Mouse (Mus musculus): ENCODE results near the gene Naa25. TPM values are rescaled to one million over a fixed set of nuclear protein-coding genes. Genes with fewer than 3 reads are reported as not detected.
A peak's percentile ranks its signal among the peaks of the same experiment; 100 is the strongest.
"Not testable (repeated sequence)": the region's sequence is repeated elsewhere in the genome, so short reads cannot be mapped to it uniquely, and the experiment has no call there.

Gene Naa25
- polyA plus RNA-seq, 1 experiment = 27.7 TPM

DNA sequence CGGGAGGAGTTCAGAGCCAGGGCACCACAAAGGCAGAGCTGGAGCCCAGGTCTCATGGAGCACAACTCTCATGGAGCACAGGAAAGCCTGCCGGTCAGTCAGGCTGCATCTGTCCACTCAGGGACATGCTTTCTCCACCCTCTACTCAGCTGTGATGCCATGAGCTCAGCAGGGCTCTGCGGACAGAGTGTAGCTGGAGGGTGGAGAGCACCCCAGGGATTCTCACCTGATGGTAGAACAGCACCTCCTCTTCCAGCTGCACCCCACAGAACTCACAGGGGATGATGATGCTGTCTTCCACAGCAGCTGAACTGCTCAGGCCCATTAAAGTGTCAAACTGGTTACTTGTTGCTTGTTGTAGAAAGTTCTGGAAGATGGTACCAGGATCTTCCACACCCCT is 22.9 kb upstream of the Naa25 start:
- Histone ChIP-seq H3K27me3 (ENCODE audit: control insufficient read depth, insufficient read depth, low read length) (no peaks in the 10 kb centered on the region), H3K4me3 (ENCODE audit: control insufficient read depth, low read depth, low read length) (no peak overlapping the region), H3K36me3 (ENCODE audit: control insufficient read depth, insufficient read depth, low read length) (peaks cover 1% of the 10 kb centered on the region), H3K4me1 (ENCODE audit: control insufficient read depth, insufficient read depth, low read length) (no peaks in the 10 kb centered on the region), H3K27ac (ENCODE audit: control insufficient read depth, insufficient read depth, low read depth, low read length) (no peak overlapping the region)
- TF ChIP-seq POLR2A (IDR thresholded peaks at IDR 0.05; ENCODE audit: control insufficient read depth, low read depth, low read length) = no peak
- no peak for TF ChIP-seq CTCF (IDR thresholded peaks at IDR 0.05; ENCODE audit: control insufficient read depth, insufficient read depth, insufficient replicate concordance, low read depth, low read length)

DNA sequence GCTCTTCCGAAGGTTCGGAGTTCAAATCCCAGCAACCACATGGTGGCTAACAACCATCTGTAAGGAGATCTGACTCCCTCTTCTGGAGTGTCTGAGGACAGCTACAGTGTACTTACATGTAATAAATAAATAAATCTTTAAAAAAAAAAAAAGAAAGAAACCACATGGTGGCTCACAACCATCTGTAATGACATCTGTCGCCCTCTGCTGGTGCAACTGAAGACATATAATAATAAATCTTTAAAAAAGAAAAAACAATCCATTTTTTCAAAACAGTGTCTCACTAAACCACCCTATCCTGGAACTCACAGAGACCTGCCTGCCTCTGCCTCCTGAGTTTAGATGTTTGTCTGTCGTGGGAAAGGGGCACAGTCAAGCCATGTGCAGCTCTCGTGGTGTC is 20.8 kb upstream of the Naa25 start:
- not testable (repeated sequence) for H3K36me3 ChIP-seq (ENCODE audit: control insufficient read depth, insufficient read depth, low read length); H3K27ac ChIP-seq (ENCODE audit: control insufficient read depth, insufficient read depth, low read depth, low read length); H3K27me3 ChIP-seq (ENCODE audit: control insufficient read depth, insufficient read depth, low read length)

DNA sequence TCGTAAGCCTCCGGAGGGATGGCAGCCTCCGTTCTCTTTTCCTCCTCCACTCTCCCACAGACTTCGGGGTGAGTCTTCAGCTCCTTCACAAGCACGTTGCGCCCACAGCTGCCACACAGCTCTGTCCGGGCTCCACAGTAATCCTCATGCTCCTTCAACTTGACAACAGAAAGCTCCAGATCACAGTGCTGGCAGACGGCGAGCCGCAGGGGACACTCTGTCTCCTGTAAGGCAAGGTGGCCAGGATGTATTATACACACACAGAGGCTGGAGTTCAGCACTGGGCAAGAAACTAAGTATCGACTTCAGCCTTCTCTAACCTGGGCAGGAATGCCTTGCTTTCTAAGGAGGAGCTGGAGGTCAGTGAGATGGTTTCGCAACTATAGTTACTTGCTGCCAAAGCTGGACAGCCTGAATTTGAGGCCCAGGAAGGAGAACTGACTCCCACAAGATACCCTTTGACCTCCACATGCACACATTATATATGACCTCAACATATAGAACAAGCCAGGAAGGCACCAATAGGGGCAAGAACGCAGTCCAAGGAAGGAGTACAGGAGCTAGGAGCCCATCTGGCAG is 19.0 kb upstream of the Naa25 start:
- H3K36me3 ChIP-seq (ENCODE audit: control insufficient read depth, insufficient read depth, low read length) = peaks cover 7% of the 10 kb centered on the region
- H3K27me3 ChIP-seq (ENCODE audit: control insufficient read depth, insufficient read depth, low read length) = no peaks in the 10 kb centered on the region
- H3K27ac ChIP-seq (ENCODE audit: control insufficient read depth, insufficient read depth, low read depth, low read length) = no peak overlapping the region
- H3K4me3 ChIP-seq (ENCODE audit: control insufficient read depth, low read depth, low read length) = no peak overlapping the region
- H3K4me1 ChIP-seq (ENCODE audit: control insufficient read depth, insufficient read depth, low read length) = no peaks in the 10 kb centered on the region
- no peak for TF ChIP-seq CTCF (IDR thresholded peaks at IDR 0.05; ENCODE audit: control insufficient read depth, insufficient read depth, insufficient replicate concordance, low read depth, low read length)
- no peak for TF ChIP-seq POLR2A (IDR thresholded peaks at IDR 0.05; ENCODE audit: control insufficient read depth, low read depth, low read length)

More for the DNA sequence above, 20.8 kb upstream of the Naa25 start:
- not testable (repeated sequence) for H3K4me3 ChIP-seq (ENCODE audit: control insufficient read depth, low read depth, low read length); H3K4me1 ChIP-seq (ENCODE audit: control insufficient read depth, insufficient read depth, low read length)

DNA sequence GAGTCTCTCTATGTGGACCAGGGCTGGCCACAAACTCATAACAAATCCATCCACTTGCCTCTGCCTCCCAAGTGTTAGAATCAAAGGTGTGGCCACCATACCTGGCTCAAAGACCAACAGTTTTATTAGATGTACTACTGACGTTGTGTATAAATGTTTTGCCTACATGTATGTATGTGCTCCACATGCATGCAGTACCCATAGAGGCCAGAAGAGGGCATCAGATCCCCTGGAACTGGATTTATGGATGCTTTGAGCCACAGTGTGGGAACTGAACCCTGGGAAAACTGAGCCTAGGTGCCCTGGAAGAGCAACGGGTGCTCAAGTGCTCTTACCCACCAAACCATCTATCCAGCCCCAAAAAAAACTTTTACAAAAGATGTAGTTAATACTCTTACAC is 17.0 kb upstream of the Naa25 start:
- no peaks in the 10 kb centered on the region; the same call in 1 of the 2 replicates for H3K4me1 ChIP-seq (ENCODE audit: control insufficient read depth, insufficient read depth, low read length)
- H3K4me3 ChIP-seq (ENCODE audit: control insufficient read depth, low read depth, low read length) = no peak overlapping the region
- peaks cover 7% of the 10 kb centered on the region for H3K36me3 ChIP-seq (ENCODE audit: control insufficient read depth, insufficient read depth, low read length)
- peak; percentile 14; the same call in 1 of the 2 replicates for TF ChIP-seq CTCF (IDR thresholded peaks at IDR 0.05; ENCODE audit: control insufficient read depth, insufficient read depth, insufficient replicate concordance, low read depth, low read length)
- TF ChIP-seq POLR2A (IDR thresholded peaks at IDR 0.05; ENCODE audit: control insufficient read depth, low read depth, low read length) = no peak
- no peaks in the 10 kb centered on the region for H3K27me3 ChIP-seq (ENCODE audit: control insufficient read depth, insufficient read depth, low read length)
- no peak overlapping the region for H3K27ac ChIP-seq (ENCODE audit: control insufficient read depth, insufficient read depth, low read depth, low read length)

DNA sequence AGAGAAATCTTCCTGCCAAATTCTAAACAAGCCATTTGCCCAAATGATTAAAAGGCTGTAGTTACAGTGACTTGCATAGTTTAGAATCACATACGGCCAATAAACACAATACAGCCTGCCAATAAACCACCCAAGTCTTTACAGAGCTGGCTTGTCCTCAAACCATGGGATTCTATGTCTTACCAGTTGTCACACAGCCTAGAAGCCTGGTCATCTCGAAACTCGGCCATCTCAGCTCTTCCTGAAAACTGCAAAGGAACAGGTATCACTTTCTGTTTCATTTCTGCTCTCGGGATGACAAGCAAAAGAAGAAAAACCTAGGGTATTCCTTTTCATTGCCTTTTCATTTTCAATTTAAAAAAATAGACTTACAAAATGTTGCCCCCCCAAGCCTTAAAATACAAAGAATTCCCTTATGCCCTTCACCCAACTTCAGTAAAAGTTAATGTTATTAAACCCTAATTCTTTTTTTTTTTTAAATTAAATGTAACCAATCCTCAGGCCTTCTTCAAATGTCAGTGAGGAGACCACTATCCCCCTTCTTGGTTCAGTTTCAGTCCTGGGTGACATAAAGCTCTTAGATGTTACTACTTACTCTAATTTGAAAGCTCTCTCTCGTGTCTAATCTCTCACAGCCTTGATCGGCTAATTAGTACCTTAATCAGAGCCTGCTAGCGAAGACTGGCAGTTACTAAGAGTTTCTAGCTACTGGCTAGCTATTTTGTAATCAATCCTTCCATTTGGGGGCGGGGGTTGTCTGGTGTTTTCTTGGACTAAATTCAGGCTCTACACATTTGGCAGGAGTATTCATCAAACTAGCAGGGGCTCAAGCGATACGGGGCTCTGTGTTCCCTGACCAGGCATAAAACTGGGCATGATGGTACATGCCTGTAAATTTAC is 13.6 kb upstream of the Naa25 start:
- H3K27ac ChIP-seq (ENCODE audit: control insufficient read depth, insufficient read depth, low read depth, low read length) = peak overlapping the region; percentile 99
- H3K4me3 ChIP-seq (ENCODE audit: control insufficient read depth, low read depth, low read length) = peak overlapping the region; percentile 97
- peaks cover 6% of the 10 kb centered on the region for H3K36me3 ChIP-seq (ENCODE audit: control insufficient read depth, insufficient read depth, low read length)
- no peak for TF ChIP-seq POLR2A (IDR thresholded peaks at IDR 0.05; ENCODE audit: control insufficient read depth, low read depth, low read length)
- TF ChIP-seq CTCF (IDR thresholded peaks at IDR 0.05; ENCODE audit: control insufficient read depth, insufficient read depth, insufficient replicate concordance, low read depth, low read length) = no peak
- H3K27me3 ChIP-seq (ENCODE audit: control insufficient read depth, insufficient read depth, low read length) = no peaks in the 10 kb centered on the region
- peaks cover 13% of the 10 kb centered on the region for H3K4me1 ChIP-seq (ENCODE audit: control insufficient read depth, insufficient read depth, low read length)

DNA sequence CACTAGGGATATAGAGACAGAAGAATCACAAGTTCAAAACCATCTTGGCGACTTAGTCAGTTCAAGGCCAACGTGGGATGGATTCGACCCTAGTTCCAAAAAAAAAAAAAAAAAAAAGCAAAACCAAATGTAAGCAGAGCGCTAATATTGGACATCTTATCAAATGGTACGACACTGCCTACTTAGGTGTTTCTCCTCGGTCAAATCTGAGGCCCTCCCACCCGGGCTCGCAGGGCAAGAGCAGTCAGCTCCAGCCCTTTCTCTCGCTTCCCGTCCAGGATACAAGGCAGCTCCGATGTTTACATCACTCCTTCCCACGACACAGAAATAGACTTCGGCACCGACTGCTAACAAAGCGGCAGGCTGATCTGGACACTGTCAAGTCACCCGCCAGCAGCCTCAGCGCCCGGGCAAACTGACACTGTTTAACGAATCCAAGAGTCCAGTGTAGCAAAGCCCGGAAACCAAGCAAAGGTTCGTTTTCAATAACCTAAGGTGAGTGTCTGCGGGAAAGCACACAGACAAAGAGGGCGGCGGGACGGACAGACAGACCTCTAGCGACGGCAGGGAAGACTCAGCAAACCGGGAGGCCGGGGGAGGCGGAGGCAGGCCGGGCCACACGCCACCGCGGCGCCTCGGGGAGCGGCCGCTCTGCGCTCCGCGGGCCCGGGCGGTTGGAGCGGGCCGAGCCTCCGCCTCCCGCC is 12.8 kb upstream of the Naa25 start:
- H3K4me3 ChIP-seq (ENCODE audit: control insufficient read depth, low read depth, low read length) = peak overlapping the region; percentile 97
- H3K27me3 ChIP-seq (ENCODE audit: control insufficient read depth, insufficient read depth, low read length) = no peaks in the 10 kb centered on the region
- H3K4me1 ChIP-seq (ENCODE audit: control insufficient read depth, insufficient read depth, low read length) = peaks cover 13% of the 10 kb centered on the region
- TF ChIP-seq POLR2A (IDR thresholded peaks at IDR 0.05; ENCODE audit: control insufficient read depth, low read depth, low read length) = no peak
- no peak for TF ChIP-seq CTCF (IDR thresholded peaks at IDR 0.05; ENCODE audit: control insufficient read depth, insufficient read depth, insufficient replicate concordance, low read depth, low read length)
- H3K36me3 ChIP-seq (ENCODE audit: control insufficient read depth, insufficient read depth, low read length) = peaks cover 6% of the 10 kb centered on the region
- peak overlapping the region; percentile 99 for H3K27ac ChIP-seq (ENCODE audit: control insufficient read depth, insufficient read depth, low read depth, low read length)

DNA sequence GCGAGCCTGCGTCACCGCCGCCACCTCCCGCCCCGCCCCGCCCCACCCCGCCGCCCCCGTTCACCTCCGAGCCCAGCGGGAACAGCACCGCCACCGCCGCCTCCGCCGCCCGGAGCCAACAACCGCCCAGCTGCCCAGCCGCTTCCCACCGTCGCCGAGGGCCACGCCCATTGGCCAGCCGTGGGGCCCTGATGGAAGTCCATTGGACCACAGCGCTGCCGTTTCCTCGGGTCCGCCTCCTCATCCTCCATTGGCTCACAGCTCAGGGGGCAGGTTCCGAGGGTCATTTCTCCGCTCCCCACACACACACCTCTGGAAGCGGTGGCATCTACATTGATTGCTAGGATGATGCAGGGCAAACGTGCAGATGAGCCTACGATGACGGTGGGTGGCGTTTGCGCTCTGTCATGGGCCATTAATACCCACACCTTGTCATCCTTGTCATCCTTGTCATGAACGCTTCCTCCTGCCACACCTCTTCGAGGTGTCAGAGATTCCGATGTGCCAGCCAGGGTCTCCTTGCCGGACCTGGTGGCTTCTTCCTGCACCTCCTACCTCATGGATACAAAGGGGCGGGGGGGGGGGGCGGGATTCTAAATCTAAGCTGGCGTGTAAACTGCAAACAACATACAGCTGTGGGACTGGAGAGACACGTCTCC is 12.1 kb upstream of the Naa25 start, which contains the start of gene Trafd1:
Gene Trafd1 (minus strand): TSS at position 172 of the 659 bp plus-strand sequence.
- TF ChIP-seq POLR2A (IDR thresholded peaks at IDR 0.05; ENCODE audit: control insufficient read depth, low read depth, low read length) (peak; percentile 71), CTCF (IDR thresholded peaks at IDR 0.05; ENCODE audit: control insufficient read depth, insufficient read depth, insufficient replicate concordance, low read depth, low read length) (no peak)
- Histone ChIP-seq H3K4me1 (ENCODE audit: control insufficient read depth, insufficient read depth, low read length) (peaks cover 13% of the 10 kb centered on the region), H3K36me3 (ENCODE audit: control insufficient read depth, insufficient read depth, low read length) (peaks cover 6% of the 10 kb centered on the region), H3K27me3 (ENCODE audit: control insufficient read depth, insufficient read depth, low read length) (no peaks in the 10 kb centered on the region), H3K4me3 (ENCODE audit: control insufficient read depth, low read depth, low read length) (peak within 1 kb of the TSS; percentile 97), H3K27ac (ENCODE audit: control insufficient read depth, insufficient read depth, low read depth, low read length) (peak within 1 kb of the TSS; percentile 99)

All from testis, adult 2 months (tissue).